Mouse (Mus musculus): ENCODE data around the gene Atp6v1b1.
"Not testable (repeated sequence)": the region's sequence is repeated elsewhere in the genome, so short reads cannot be mapped to it uniquely, and the experiment has no call there.

The Atp6v1b1 gene

DNA sequence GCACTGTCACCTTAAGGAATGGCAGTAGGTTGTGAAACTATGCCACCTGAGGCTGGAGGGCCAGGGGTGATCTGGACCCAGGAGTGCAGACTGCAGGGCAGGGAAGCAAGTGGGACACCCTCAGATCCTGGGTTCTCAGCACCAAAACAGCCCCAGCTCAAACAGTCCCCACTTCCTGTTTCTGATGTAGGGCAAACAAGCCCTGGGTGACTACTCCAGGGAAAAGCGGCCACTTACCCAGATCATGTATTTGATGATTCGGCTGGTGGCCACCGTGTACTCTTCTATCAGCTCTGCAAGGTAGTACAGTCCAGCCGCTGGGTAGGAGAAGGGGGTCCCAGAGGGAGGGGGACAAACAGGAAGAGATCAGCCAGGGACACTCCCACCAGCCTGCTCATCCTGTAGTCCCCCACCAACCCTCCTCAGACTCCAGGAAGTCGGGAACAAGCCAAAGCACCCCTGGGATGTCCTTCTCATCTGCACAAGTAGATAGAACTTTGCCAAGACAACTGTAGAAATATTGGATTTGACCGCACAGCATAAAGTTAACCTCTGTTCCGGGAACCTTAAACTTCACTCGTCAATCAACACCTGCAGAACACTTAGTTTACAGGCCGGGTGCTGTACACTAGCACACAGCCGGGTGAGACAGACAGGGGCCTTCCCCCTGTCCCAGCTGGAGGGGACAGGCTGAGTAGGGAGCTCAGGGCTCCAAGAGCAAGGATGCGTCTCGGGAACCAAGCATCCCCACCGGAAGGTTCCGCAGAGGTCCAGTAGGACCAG lies 32.2 kb downstream of the Atp6v1b1 start:
- Histone ChIP-seq H3K36me3 (ENCODE audit: insufficient read depth, low read length) (peaks cover 39% of the 10 kb centered on the region), H3K27me3 (ENCODE audit: insufficient read depth, low read length) (peaks cover 4% of the 10 kb centered on the region), H3K9me3 (ENCODE audit: low read length) (no peaks in the 10 kb centered on the region), H3K4me1 (replicated peaks; ENCODE audit: low read depth, low read length) (peaks cover 41% of the 10 kb centered on the region), H3K4me3 (replicated peaks; ENCODE audit: low read length) (peak overlapping the region; percentile 99)
- no peak for TF ChIP-seq POU5F1 (IDR thresholded peaks at IDR 0.05; ENCODE audit: borderline replicate concordance, low read length)
- no peak for TF ChIP-seq CTCF (conservative IDR thresholded peaks at IDR 0.05; ENCODE audit: low read length)
- no peak for TF ChIP-seq NANOG (IDR thresholded peaks at IDR 0.05; ENCODE audit: borderline replicate concordance, low read length)

DNA sequence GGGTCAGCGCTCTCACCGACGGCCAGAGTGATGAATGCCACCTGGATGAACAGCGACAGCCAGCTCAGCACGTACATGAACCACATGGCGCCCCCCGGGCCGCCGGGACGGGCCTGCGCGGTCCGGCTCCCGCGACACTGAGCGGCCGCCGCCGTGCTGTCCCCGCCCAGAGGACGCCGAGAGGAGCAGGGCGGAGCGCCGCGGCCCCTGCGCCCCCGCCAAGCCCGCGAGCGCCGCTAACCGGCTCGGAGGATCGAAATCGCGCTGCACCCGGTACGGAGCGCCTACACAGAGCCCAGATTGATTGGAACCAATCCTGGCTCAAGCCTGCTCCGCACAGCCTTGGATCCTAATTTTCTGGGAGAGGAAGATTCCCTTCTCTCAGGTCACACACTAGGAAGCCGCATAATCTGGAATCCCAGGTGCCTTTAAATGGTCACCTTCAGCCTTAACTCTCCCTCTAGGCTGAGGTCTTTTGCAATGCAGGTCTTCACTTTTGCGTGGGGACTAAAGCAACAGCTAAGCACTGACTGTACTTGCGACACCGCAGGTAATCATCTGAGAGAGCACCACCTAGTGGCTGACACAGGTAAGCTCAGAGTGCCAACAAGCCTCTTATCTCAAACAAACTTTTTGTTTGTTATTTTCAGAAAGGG lies 33.0 kb downstream of the Atp6v1b1 start, which contains the start of gene Tex261:
Gene Tex261 (minus strand): TSS at position 176 of the 656 bp plus-strand sequence.
- Histone ChIP-seq H3K4me1 (replicated peaks; ENCODE audit: low read depth, low read length) (peaks cover 40% of the 10 kb centered on the region), H3K36me3 (ENCODE audit: insufficient read depth, low read length) (peaks cover 31% of the 10 kb centered on the region), H3K27me3 (ENCODE audit: insufficient read depth, low read length) (peaks cover 12% of the 10 kb centered on the region), H3K9me3 (ENCODE audit: low read length) (no peaks in the 10 kb centered on the region), H3K4me3 (replicated peaks; ENCODE audit: low read length) (peak within 1 kb of the TSS; percentile 99)
- TF ChIP-seq NANOG (IDR thresholded peaks at IDR 0.05; ENCODE audit: borderline replicate concordance, low read length) (no peak), POU5F1 (IDR thresholded peaks at IDR 0.05; ENCODE audit: borderline replicate concordance, low read length) (no peak), CTCF (conservative IDR thresholded peaks at IDR 0.05; ENCODE audit: low read length) (peak; percentile 93)

DNA sequence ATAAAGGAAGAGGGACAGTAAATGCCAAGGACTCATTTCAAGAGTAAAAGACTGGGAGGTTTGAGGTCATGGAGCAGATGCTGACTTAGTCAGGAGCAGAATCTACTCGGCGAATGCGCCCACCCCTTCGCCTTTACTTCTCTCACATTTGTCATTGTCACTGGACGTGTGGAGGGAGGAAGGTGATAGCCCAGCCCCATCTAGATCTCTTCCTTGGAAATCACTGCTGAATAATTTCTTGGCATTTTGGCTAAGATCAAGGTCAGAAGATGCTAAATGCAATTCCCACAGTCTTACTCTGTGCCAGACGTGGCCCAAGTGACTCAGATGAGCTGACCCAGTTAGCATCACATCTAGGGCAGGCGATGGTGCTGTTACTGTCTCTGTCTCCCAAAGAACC lies 35.5 kb downstream of the Atp6v1b1 start:
- H3K9me3 ChIP-seq (ENCODE audit: low read length): no peaks in the 10 kb centered on the region
- H3K36me3 ChIP-seq (ENCODE audit: insufficient read depth, low read length): peaks cover 5% of the 10 kb centered on the region
- H3K27me3 ChIP-seq (ENCODE audit: insufficient read depth, low read length): peaks cover 19% of the 10 kb centered on the region
- TF ChIP-seq CTCF (conservative IDR thresholded peaks at IDR 0.05; ENCODE audit: low read length): no peak
- no peak for TF ChIP-seq NANOG (IDR thresholded peaks at IDR 0.05; ENCODE audit: borderline replicate concordance, low read length)
- no peak for TF ChIP-seq POU5F1 (IDR thresholded peaks at IDR 0.05; ENCODE audit: borderline replicate concordance, low read length)
- peaks cover 23% of the 10 kb centered on the region for H3K4me1 ChIP-seq (replicated peaks; ENCODE audit: low read depth, low read length)
- H3K4me3 ChIP-seq (replicated peaks; ENCODE audit: low read length): no peak overlapping the region

DNA sequence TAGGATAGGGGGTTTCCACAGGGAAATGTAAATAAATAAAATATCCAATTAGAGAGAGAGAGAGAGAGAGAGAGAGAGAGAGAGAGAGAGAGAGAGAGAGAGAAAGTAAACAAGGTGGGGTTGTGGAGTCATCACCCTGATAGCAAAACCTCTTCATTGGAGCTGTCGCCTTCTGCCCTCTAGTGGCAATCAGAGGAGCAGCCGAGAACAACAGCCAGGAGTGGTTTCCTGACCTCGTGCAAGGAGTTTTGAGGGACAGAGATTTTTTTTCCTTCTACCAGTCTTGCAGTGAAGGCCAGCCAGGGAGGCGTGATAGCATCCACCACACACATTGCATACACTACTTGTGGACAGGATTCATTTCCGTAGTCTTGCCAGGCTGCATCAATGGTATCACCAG lies 36.2 kb downstream of the Atp6v1b1 start:
- TF ChIP-seq NANOG (IDR thresholded peaks at IDR 0.05; ENCODE audit: borderline replicate concordance, low read length): no peak
- peak; percentile 72 for TF ChIP-seq CTCF (conservative IDR thresholded peaks at IDR 0.05; ENCODE audit: low read length)
- no peak for TF ChIP-seq POU5F1 (IDR thresholded peaks at IDR 0.05; ENCODE audit: borderline replicate concordance, low read length)
- Histone ChIP-seq H3K9me3 (ENCODE audit: low read length) (no peaks in the 10 kb centered on the region), H3K4me3 (replicated peaks; ENCODE audit: low read length) (no peak overlapping the region), H3K36me3 (ENCODE audit: insufficient read depth, low read length) (no peaks in the 10 kb centered on the region), H3K27me3 (ENCODE audit: insufficient read depth, low read length) (peaks cover 22% of the 10 kb centered on the region), H3K4me1 (replicated peaks; ENCODE audit: low read depth, low read length) (peaks cover 16% of the 10 kb centered on the region)

DNA sequence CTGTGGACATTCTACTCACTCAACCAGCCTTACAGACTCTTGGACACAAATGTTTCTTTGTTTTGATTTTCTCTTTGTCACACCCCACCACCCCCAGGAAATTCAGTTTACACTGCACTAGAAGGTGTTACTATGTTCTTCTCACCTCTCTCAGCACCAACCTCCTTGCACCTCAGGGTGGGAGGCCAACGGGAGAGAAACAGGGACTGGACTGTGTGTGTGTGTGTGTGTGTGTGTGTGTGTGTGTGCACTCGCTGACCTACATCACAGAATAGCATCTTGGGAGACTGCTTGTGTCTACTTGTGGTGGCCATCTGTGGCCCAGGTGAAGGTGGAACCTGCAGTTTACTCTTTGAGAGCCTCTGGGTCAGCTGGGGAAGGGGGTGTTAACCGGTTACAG lies 43.6 kb downstream of the Atp6v1b1 start:
- TF ChIP-seq CTCF (conservative IDR thresholded peaks at IDR 0.05; ENCODE audit: low read length) (no peak), NANOG (IDR thresholded peaks at IDR 0.05; ENCODE audit: borderline replicate concordance, low read length) (no peak), POU5F1 (IDR thresholded peaks at IDR 0.05; ENCODE audit: borderline replicate concordance, low read length) (no peak)
- no peaks in the 10 kb centered on the region for H3K36me3 ChIP-seq (ENCODE audit: insufficient read depth, low read length)
- H3K27me3 ChIP-seq (ENCODE audit: insufficient read depth, low read length): peaks cover 15% of the 10 kb centered on the region

DNA sequence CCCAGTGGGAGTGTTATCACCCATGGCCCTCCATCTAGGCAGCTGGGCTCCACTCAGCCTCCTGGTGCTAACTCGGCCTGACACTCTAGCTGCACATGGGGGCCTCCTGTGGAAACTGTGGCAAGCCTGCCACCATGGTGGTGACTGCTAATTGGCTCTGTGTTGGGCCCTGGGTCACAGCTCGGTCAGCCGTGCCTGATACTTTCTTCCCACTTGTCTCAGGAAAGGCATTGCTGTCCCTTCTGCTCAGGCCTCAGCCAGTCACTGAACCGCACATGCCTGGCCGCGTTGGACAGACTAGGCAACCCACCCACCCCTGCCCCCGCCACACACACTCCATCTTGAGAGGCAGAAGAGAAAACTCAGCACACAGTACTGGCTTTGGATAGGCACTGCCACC lies 45.8 kb downstream of the Atp6v1b1 start:
- peaks cover 9% of the 10 kb centered on the region; the same call in 1 of the 2 replicates for H3K27me3 ChIP-seq (ENCODE audit: insufficient read depth, low read length)
- H3K36me3 ChIP-seq (ENCODE audit: insufficient read depth, low read length): no peaks in the 10 kb centered on the region
- H3K4me3 ChIP-seq (replicated peaks; ENCODE audit: low read length): no peak overlapping the region
- H3K4me1 ChIP-seq (replicated peaks; ENCODE audit: low read depth, low read length): peaks cover 11% of the 10 kb centered on the region
- TF ChIP-seq NANOG (IDR thresholded peaks at IDR 0.05; ENCODE audit: borderline replicate concordance, low read length) (no peak), POU5F1 (IDR thresholded peaks at IDR 0.05; ENCODE audit: borderline replicate concordance, low read length) (no peak), CTCF (conservative IDR thresholded peaks at IDR 0.05; ENCODE audit: low read length) (no peak)
- H3K9me3 ChIP-seq (ENCODE audit: low read length): peaks cover 6% of the 10 kb centered on the region; the same call in 1 of the 2 replicates

More for the DNA sequence above, 43.6 kb downstream of the Atp6v1b1 start:
- Histone ChIP-seq H3K9me3 (ENCODE audit: low read length) (peaks cover 6% of the 10 kb centered on the region; the same call in 1 of the 2 replicates), H3K4me3 (replicated peaks; ENCODE audit: low read length) (no peak overlapping the region), H3K4me1 (replicated peaks; ENCODE audit: low read depth, low read length) (peaks cover 6% of the 10 kb centered on the region)

DNA sequence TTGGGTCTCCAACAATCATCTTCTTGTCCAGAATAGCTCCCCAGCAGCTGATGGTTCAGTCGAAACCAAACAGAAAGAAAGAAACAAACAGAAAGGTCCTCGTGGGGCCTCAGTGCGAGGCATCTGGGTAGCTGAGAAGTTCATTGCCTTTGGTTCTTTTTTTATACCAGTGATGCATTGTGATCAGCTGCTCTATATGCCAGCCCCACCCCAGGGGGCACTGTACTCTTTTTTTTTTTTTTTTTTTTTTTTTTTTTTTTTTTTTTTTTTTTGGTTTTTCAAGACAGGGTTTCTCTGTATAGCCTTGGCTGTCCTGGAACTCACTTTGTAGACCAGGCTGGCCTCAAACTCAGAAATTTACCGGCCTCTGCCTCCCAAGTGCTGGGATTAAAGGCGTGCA lies 47.7 kb downstream of the Atp6v1b1 start:
- not testable (repeated sequence) for H3K27me3 ChIP-seq (ENCODE audit: insufficient read depth, low read length); H3K36me3 ChIP-seq (ENCODE audit: insufficient read depth, low read length); H3K4me3 ChIP-seq (replicated peaks; ENCODE audit: low read length); H3K9me3 ChIP-seq (ENCODE audit: low read length)
- H3K4me1 ChIP-seq (replicated peaks; ENCODE audit: low read depth, low read length): peaks cover 20% of the 10 kb centered on the region

DNA sequence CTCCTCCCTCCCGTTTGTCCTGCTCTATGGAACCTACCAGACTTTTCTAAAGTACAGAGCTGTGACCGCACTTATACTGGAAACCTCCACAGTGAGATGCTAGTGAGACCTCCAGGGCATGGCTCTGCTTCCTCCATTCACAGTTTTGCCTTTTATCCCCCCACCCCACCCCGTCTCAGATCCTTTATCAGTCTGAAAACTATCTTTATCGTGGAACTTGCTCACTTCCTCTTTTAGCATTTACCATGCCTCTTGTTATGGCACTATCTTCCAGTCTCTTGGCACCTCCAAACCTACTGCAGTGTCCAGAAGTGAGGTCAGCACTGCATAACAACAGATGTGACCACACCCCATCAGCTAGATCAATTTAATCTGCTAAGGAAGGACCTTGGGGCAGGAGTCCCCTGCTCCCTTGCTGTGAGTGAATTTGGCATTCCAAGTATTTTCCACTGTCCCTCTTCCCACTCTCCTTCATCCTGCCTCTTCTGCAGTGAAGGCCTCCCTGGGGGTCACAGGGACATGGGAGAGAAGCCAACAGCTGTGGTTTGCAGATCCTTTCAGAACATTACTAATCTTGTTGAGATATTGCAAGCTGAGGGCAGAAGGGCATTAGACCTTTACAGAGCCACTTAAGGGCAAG lies 48.6 kb downstream of the Atp6v1b1 start:
- Histone ChIP-seq H3K27me3 (ENCODE audit: insufficient read depth, low read length) (peaks cover 2% of the 10 kb centered on the region; the same call in 1 of the 2 replicates), H3K36me3 (ENCODE audit: insufficient read depth, low read length) (no peaks in the 10 kb centered on the region), H3K9me3 (ENCODE audit: low read length) (peaks cover 6% of the 10 kb centered on the region; the same call in 1 of the 2 replicates), H3K4me3 (replicated peaks; ENCODE audit: low read length) (no peak overlapping the region), H3K4me1 (replicated peaks; ENCODE audit: low read depth, low read length) (peaks cover 26% of the 10 kb centered on the region)
- TF ChIP-seq POU5F1 (IDR thresholded peaks at IDR 0.05; ENCODE audit: borderline replicate concordance, low read length): no peak
- no peak for TF ChIP-seq NANOG (IDR thresholded peaks at IDR 0.05; ENCODE audit: borderline replicate concordance, low read length)
- TF ChIP-seq CTCF (conservative IDR thresholded peaks at IDR 0.05; ENCODE audit: low read length): no peak
